Mouse (Mus musculus) splenic B cell, adult 2 months (primary cell): ENCODE data around the gene Stk11ip.

ENCODE experiments used
- DNase-seq: peaks from one replicate; pipeline ENCODE4 v3.0.0-alpha.2; 2011; ENCODE audit warnings: low read depth, low spot score
- H3K27me3 ChIP-seq: 2 replicates; pipeline ENCODE4 v1.6.1; 2012; ENCODE audit warnings: mild to moderate bottlenecking, low read length, moderate library complexity, mixed read lengths; ENCODE audit not compliant: control insufficient read depth, poor library complexity, insufficient read depth, severe bottlenecking
- H3K36me3 ChIP-seq: 2 replicates; pipeline ENCODE4 v1.6.1; 2012; ENCODE audit warnings: mild to moderate bottlenecking, low read length, moderate library complexity, mixed read lengths; ENCODE audit not compliant: control insufficient read depth, poor library complexity, insufficient read depth, severe bottlenecking

Gene Stk11ip

GRCm38 (mm10) chr1:75521321-75522031 lies at the start of gene Stk11ip:
Stk11ip (plus strand) TSS chr1:75521529.
- DNase-seq, result peak; percentile 94
- no peaks in the 10 kb centered on the region for H3K36me3 ChIP-seq
- no peaks in the 10 kb centered on the region for H3K27me3 ChIP-seq

- H3K36me3 ChIP-seq, result 0 out of 2 replicates have a peak, but pooled peaks cover 2% of the 10 kb centered on the region
- DNase-seq, result no peak
- no peaks in the 10 kb centered on the region for H3K27me3 ChIP-seq
Measured at GRCm38 (mm10) chr1:75476441-75476840, 44.9 kb upstream of the Stk11ip start.

DNA sequence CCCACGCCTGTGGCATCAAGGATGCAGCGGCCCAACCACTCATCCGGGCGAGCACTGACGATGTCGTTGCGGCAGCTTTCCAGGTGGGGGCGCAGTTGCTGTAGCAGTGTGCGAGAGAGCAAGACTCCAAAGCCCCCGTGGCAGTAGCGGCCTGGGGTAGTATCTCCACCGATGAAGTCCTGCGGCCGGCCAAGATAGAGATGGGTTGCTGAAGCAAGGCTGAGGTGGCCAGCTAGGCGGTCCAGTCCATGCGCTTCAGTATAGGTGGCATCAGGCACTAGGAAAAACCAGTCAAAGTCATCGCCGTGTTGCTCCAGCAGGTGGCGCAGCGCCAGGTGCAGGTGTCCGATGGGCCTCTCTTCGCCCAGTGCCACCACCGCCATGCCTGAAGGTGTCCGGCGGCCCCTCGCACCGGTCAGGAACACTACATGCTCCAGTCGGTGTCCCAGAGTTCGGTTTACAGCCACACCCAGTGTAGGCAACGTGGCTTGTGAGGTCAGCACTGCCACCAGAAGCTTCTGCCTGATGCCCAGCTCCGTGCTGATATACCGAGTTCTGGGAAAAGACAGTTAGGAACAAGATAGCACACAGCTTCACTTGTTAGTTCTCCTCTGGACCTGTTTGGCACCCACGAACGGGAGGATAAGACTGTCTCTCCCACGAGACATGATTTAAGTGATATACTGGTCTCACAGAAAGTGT lies 43.9 kb upstream of the Stk11ip start:
- DNase-seq, result peak; percentile 88
- no peaks in the 10 kb centered on the region for H3K27me3 ChIP-seq
- 0 out of 2 replicates have a peak, but pooled peaks cover 2% of the 10 kb centered on the region for H3K36me3 ChIP-seq

DNA sequence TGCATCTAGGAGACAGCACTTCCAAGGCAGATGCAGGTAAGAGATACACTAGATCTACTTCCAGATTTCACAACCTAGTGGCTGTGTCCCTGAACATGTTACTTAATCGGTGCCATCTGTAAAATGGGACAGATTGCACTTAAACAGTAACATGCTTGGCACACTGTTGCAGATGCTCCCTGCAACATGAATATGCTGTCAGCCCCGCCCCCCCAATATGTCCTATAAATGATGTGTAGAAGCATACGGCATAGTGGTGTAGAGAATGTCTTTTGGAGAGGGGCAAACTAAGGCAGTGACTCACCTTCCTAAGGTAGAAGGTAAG lies 43.4 kb upstream of the Stk11ip start:
- DNase-seq, result peak; percentile 33
- H3K27me3 ChIP-seq, result no peaks in the 10 kb centered on the region
- 0 out of 2 replicates have a peak, but pooled peaks cover 2% of the 10 kb centered on the region for H3K36me3 ChIP-seq

GRCm38 (mm10) chr1:75478497-75478896 lies 42.8 kb upstream of the Stk11ip start:
- DNase-seq, result peak; percentile 59
- no peaks in the 10 kb centered on the region for H3K27me3 ChIP-seq
- H3K36me3 ChIP-seq, result 0 out of 2 replicates have a peak, but pooled peaks cover 2% of the 10 kb centered on the region

DNA sequence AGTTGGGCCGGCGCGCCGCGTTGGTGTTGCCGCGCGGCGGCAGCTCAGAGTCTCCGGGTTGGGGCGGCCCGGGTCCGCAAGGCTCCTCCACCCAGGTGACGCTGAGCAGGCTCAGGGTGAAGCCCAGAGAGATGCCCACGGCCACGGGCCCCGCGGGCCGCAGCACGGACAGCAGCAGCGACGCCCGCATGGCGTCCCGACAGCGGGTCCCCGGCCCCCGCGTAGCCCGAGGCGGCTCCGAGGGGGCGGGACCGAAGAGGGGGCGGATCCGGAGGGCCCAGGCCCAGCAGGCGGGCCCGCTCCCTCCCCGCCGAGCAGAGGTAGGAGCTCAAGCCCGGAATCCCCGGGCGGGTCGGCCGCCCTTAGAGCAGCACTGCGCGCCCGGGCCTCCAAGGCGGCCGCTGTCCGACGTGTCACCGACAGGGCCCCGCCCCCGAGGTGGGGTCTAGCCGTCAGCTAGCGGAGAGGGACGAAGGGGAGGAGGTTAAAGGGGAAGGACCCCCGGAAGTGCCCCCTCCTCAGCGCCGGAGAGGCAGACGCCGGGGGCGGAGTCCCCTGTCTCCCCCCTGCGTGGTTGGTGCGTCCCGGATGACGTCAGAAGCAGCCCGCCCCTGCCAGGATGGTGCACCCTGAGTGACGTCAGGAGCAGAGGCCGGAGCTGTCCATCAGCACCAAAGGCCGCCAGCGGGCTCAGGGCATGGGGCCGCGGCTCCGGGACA lies 42.3 kb upstream of the Stk11ip start, which contains the start of the genes Chpf and Tmem198:
Chpf (minus strand) TSS at position 392 of the 719 bp plus-strand sequence.
Tmem198 (plus strand) TSS at position 617 of the 719 bp plus-strand sequence.
- Histone ChIP-seq H3K27me3 (no peaks in the 10 kb centered on the region), H3K36me3 (0 out of 2 replicates have a peak, but pooled peaks cover 2% of the 10 kb centered on the region)
- DNase-seq, result peak; percentile 96

GRCm38 (mm10) chr1:75479635-75479989 lies 41.7 kb upstream of the Stk11ip start:
- DNase-seq, result no peak
- no peaks in the 10 kb centered on the region for H3K27me3 ChIP-seq
- 0 out of 2 replicates have a peak, but pooled peaks cover 2% of the 10 kb centered on the region for H3K36me3 ChIP-seq

DNA sequence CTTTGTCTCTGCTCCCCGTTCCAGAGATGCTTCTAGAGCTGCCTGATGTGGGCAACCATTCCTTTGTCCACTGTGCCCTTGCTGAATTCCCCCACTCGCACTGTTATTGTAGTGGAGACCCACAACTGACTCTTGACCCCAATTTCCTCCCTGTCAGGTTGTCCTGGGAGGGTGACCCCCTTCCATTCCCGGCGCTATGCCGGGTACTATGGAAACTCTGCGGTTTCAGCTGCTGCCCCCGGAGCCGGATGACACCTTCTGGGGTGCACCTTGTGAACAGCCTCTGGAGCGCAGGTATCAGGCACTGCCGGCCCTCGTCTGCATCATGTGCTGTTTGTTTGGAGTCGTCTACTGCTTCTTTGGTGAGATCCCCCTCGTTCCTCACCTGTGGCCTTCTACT lies 41.3 kb upstream of the Stk11ip start:
- DNase-seq, result no peak
- no peaks in the 10 kb centered on the region for H3K27me3 ChIP-seq

DNA sequence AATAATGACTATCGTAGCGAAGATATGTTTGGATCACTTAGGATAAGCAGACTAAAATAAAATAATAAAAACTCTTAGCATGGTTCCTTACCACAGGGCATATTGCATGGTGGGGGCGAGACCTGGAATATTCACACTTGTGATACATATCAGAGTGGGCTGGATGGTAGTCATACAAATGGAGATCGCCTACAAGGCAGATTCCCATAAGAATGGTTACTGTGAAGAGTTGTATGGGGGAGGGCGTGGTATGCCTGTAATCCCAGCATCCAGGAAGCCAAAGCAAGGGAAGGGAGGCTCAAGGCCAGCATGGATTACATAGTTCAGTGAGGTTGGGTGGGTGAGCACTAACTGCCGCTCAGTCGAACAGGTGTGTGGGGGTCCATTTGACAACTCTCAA lies 40.6 kb upstream of the Stk11ip start:
- no peak for DNase-seq
- Histone ChIP-seq H3K27me3 (no peaks in the 10 kb centered on the region), H3K36me3 (0 out of 2 replicates have a peak, but pooled peaks cover 2% of the 10 kb centered on the region)

More for the DNA sequence above, 41.3 kb upstream of the Stk11ip start:
- 0 out of 2 replicates have a peak, but pooled peaks cover 2% of the 10 kb centered on the region for H3K36me3 ChIP-seq

DNA sequence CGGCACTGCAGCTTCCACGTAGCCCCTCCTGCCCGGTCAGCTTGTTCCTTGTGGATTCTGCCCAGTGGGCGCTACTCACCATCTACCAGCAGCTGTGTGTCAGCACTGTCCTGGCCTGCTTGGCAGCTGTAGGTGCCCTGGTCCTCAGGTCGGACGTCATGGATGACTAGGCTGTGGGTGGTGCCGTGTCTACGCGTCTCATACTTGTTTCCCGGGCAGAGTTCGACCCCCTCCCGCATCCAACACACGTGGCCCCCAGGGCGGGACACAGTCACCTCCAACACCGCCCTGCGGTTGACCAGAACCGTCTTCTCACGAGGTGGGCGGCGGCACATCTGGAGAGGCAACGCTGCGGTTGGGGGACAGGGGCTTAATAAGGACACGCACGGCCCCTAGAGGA lies 34.8 kb upstream of the Stk11ip start:
- H3K27me3 ChIP-seq, result no peaks in the 10 kb centered on the region
- peak; percentile 16 for DNase-seq
- no peaks in the 10 kb centered on the region for H3K36me3 ChIP-seq

DNA sequence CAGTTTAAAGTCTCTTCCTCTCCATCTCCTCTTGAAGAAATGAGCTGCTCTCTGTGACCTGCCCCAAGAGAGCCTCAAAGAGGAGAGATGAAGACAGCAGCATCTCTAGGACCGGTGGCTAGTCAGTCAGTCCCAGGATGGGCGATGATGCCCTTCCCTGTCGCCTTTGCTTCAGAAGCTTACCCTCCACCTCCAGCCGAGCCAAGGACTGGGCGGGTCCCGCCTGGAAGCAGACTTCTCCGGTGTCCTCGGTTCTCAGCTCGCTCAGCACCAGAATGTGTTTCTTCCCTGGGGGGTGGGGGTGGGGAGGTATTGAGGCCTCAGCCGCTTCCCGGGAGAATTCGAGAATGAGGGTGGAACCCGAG lies 34.3 kb upstream of the Stk11ip start:
- DNase-seq, result no peak
- Histone ChIP-seq H3K36me3 (no peaks in the 10 kb centered on the region), H3K27me3 (no peaks in the 10 kb centered on the region)

DNA sequence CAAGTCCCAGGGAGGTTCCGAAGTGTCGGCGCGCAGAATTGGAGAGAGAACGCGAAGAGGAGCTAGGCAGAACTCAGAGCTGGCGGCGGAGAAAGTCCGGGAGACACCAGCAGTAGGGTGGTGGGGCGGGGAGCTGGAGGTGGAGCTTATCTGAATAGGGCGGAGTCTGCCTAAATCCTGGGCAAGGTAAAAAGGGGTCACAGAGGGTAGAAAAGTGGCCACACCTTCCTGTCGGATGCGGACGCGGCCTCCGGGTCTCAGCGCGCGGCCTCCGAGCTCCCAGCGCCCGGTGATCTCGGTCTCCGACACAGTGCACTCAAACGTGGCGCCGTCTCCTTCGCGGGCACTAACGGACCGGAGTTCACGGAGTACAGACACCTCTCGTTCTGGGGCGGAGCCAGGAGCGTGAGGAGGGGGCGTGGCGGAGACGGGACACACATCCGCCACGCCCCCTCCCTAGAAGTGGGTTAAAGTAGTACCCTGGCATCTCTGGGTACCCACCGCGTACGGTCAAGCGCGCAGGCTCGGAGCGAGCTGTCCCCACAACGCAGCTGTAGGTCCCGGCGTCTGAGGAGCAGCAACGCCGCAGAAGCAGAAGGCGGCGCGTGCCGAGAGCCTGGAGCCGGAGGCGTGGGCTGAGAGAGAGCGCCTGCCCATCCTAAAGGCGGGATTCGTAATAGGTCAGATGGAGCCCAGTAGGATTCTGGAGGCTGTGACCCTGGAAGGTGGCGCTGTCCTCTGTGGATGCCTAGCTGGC lies 33.7 kb upstream of the Stk11ip start:
- H3K27me3 ChIP-seq, result no peaks in the 10 kb centered on the region
- peak; percentile 57 for DNase-seq
- H3K36me3 ChIP-seq, result no peaks in the 10 kb centered on the region

- no peaks in the 10 kb centered on the region for H3K36me3 ChIP-seq
- DNase-seq, result no peak
- H3K27me3 ChIP-seq, result no peaks in the 10 kb centered on the region
Measured at GRCm38 (mm10) chr1:75490785-75491551, 30.4 kb upstream of the Stk11ip start.
